Mouse (Mus musculus) testis, postnatal 14 days (tissue): ENCODE measurements around the gene Tenm2.

ENCODE experiments used
- DNase-seq: peaks from one replicate; pipeline ENCODE4 v3.0.0; 2021; ENCODE audit warnings: low spot score

Gene Tenm2

DNA sequence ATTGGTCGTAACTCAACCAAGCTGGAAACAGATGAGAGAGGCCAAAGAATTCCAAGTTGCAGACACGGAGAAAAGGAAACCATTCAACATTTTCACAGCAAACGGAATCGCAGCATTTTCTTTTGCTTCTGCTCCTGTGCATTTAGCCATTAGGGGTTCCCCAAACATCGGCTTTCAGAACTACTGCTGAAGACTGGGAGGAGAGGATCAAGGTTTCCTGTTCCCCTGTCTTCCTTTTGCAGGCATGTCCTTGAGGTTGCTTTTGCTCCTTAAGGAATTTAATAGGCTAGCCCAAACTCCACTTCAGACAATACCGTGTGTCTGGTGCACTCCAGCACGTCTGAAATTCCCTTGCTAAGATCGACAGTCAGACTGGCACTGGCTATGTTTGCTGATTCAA lies 541.0 kb downstream of the Tenm2 start:
- no peak for DNase-seq

DNA sequence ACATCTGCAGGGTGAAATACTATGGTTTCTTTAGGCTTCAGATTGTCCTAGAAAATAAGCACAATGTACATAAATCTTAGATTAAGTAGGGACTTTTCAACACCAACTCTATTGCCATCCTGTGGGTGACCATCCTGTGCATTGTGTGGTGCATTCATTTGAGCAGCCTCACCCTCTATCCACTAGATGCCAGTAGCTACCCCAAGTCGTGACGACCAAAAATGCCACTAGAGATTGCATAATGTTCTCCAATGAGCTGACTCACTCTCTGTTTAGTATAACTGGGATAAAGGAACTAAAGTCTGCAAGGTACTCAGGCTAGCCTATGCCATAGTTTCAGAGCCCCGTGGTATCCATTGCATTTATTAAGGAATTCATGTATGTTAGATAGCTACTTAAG lies 543.1 kb downstream of the Tenm2 start:
- no peak for DNase-seq

DNA sequence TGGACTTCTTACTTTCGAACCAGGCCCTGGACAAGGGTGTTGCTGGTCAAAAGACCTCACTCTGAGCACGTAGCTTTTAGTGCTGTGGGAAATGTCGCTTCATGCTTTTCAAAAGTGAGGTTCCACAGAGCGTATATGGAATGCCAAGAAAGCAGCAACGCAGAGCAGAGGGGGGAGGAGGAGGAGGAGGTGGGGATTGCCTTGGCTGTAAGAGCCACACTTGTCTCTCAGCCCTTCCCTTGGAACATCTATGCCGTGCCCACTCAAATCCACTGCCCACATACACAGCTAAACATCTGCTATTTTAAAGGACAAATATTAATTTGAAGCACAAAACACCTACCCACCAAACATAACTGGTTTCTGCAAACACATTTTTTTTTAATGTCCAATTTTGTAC lies 544.9 kb downstream of the Tenm2 start:
- DNase-seq, result no peak

DNA sequence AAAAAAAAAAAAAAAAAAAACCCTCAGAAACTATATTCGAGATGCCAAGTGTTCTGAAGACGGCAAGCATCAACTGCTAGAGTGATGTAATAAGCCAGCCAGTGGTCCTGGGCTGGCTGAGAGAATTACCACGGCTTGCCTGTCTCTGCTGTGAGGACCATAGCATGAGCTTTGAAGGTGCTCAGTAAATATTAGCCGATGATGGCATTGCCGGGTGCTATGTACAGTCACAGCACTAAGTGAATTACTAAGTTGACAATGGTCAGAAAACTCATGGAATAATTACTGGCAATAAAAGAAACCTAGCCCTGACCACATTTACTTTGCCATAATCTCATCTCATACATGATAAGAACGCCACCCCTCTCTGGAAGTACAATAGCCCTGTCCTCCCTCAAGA lies 549.5 kb downstream of the Tenm2 start:
- no peak for DNase-seq

DNA sequence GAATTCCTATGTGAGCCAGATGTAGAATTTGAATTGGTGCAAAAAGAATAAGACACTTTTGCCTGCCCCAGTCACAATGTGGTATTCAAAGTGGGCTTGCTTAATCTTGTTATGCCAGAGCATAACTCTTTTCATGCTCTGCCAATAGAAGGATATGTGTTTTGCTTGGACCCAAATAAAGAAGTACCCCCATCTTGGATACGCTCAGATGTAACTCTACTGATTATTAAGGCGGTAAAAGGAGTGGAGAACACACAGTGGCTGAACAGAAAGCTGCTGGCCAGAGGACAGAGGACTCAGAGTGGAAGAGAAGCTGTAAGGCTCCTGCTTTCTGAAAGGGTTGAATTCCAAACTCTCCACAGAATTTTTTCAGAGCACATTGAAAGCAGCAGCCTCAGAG lies 556.4 kb downstream of the Tenm2 start:
- DNase-seq, result no peak

DNA sequence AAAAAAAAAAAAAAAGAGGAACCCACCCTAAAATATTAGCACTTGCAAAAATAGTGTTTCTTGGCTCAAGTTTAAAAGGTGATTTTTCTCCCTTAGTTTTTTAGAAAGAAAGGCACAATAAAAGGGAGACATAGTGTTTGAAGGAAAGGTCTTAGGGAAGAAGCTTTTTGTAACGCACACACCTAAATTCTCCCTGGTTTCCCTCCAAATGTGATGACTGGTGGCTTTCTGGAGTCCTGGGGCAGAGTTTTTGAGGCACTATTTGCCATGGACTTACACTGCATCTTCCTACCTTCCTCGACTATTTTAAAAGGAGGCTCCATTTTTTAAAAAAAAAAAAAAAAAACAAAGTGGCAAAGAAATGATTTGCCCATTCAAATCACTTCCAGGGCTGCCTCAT lies 557.2 kb downstream of the Tenm2 start:
- no peak for DNase-seq

DNA sequence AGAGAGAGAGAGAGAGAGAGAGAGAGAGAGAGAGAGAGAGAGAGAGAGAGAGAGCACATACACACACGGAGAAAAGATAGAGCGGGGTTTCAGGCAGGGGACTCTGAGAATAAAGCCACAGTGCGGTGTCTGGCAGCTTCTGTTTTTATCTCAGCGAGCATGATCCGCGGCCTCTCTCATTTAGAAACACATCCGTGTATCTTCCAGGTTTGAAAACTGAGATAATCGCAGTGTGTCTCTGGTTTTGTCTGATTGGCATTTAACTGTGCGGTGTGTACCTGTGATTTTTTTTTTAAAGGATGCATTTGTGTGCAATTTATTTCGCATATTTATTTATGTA lies 557.7 kb downstream of the Tenm2 start:
- no peak for DNase-seq

DNA sequence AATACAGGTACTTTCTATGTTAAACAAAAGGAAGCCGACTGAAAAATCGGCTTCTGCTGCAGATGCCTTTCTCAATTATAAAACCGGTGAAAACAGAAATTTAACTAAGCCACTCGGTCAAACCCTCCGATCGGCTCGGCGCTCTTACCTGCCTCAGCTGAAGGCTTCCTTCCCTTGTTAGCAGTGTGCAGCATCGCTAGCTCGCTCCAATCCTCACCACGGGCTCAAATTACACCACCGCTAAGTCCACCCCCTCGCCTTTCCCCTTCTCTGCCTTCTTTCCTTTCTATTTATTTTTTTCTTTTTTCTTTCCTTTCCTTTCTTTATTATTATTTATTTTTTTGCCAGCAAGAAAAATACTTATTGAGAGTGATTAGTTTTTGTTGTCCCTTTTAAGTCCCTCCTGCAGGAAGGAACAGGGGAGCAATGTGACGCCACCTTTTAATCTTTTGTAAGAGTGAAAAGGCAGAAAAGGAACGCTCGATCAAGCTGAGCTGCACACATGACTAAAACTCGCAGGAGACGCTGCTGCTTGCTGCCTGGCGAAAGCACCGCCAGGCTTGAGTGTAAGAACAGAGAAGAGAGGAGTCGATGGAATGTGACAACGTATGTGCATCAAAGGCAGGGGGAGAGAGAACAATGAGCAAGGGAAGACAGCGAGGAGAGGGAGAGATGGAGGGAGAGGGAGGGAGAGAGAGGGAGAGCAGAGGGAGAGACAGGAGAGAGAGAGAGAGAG lies 558.3 kb downstream of the Tenm2 start:
- no peak for DNase-seq

DNA sequence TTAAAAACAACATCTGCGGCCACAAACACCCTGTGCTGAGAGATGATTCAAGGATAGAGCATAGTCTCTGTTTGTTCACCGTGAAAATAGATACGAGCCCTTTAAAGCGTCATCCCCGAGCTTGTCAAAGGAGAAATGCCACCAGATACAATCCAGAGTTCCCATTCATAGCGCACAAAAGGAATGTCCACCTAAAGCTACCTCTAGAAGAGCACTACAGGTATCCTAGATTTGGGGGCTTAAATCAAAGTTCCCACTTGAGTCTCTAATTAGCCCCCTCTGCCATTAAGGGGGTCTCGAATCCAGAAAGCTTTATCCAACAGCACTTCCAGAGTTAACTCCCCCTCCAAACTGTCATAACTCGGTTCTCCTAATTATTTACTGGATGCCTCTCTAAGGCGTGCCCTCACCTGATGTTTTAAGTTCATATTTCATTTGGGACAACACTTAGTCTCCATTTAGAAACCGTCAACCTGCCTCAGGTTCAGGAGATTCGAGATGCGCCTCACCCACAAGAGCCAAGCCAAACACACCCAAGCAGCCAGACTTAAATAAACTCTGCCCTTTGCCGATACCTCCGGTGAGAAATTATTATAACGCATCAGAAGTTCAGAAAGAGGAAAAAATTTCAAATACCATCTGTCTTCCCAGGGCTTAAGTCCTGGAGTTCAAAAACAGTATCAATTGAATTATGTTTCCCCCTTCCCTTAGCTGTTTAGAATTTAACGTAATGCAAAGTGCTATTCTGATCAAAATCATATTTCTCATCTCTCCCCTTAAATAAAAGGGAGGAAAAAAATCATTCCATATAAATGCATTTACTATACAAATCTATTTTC lies 559.1 kb downstream of the Tenm2 start:
- no peak for DNase-seq

DNA sequence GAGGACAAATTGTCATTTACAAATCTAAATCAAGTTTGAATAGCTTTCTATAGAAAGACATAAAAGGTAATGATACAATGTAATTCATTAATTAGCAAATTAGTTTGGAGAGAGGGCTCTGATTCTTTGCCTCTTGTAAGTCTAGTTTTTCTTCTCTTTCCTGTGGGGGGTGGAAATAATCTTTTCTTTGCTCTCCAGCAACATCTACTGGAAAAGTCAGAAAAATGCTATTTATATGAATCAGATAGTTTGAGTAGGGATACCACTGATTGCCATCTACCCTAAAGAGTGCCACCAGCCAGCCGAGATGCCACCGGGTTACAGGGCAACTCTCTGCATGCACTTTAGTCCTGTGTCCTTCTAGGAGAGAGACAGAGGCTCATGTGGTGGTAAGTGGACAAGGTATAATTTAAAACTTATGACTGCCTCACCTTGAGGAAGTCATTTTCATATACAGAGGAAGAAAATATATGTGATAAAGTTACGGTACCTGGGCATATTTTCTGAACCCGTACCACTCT lies 560.8 kb downstream of the Tenm2 start:
- DNase-seq, result no peak

DNA sequence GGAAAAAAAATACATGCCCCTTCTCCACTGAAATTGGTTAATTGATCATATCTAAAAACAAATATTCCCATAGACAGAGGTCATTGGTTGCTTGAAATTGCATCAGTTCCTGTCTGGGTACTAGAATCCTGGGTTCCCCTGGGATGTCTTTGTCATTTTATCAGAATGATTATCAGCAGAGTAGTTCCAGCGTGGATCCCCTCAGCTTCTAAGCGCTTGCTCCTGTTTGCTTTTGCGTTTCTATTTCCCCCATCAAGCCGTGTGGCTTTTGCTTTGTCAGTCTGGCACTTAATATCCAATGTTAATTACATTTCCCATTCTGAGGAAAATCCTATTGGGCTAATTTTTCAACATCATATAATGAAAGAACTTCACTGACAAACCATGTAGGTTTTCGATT lies 561.6 kb downstream of the Tenm2 start:
- no peak for DNase-seq

DNA sequence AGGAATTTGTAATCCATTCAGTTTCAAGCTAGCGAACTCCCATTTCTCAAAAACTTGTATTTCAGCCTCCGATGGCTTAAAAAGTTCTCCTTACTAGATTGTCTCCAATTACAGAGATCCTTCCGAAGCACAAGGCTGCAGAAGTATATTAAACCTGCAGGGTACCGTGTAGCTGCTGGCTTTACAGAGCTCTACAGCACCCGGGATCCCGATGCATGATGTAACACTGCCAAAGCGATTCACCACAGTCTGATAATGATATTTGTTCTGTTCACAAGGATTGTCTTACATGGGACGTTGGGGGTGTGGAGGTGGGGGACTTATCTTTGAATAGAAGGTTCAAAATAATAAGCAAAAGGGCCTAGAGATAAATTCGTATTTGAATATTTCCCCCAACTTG lies 564.6 kb downstream of the Tenm2 start:
- no peak for DNase-seq

DNA sequence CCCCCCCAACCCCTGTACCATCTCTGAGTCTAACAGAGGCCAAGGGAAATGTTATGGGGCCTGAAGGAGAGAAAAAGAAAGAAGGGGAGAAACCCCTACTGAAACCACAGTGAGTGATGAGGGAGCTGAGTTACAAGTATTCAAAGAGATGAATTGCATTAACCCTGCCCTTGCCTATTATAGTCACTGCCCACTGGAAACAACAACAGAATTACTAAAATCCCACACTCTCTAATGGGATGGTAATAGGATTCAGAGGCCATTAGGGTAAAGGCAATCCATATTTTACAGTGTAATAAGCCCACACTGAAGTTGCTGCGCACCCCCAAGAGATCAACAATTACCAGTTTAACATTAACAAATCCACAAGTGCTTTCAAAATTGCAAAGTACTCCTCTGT lies 571.7 kb downstream of the Tenm2 start:
- no peak for DNase-seq

DNA sequence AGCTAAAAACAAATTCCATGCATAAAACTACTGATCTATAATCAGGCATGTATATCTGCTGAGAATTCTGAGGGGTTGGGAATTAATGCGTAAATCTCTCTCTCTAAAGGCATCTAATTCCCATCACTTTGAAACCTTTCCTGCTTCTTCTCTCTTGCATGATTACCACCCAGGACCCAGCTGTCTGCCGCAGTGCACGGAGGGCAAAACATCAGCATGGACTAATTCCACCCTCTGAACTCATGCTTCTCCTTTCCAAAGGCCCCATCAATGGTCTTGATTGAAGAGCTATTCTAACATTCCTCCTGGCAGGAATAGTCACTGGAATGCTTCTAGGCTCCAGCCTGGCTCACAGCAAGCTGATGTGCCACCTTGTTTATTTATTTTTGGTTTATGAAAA lies 572.2 kb downstream of the Tenm2 start:
- DNase-seq, result no peak

DNA sequence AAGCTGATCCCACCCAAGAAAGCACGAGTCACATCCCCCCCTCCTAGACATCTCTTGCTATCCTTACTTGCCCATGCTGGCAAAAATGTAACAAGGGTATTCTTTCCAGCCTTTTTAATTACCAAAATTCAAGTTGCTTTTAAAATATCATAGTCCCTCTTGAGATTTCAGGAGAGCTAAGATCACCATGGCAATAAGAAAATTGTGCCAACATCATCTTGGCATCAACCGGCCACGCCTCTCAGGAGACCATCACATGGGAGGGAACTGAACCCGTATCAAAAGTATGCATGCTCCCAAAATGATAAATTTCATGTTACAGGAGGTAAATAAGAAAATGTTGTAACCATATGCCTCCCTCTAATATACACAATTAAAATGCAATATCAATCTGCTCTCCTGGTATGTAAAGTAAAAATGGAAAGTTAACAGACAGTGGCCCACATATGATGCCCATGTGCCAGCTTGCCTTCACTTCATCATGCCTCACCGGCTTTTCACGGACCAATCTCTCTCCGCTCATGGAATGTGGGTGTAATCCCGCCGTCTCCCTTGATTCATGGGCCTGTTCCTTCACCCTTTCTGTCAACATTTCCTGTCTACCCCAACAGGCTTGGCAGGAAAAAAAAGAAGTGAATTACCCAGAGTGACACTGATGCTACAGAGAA lies 582.0 kb downstream of the Tenm2 start:
- DNase-seq, result no peak

DNA sequence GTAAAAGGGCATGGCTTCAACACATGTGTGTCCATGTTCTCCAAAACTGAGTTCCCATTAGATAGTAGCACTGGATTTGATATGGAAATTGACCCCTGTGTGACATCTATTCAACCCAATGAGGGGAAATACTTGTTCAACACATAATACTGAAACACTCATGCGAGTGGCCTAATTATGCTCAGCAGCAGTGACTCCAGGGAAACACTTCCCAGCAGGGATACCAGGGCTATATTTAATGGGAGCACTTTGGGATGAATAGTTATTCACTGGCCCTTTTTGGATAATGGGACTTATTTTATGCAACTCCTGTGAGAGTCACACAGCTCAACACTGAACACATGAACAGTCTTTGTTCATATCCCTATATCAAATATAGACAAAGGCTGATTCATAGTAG lies 588.6 kb downstream of the Tenm2 start:
- no peak for DNase-seq

DNA sequence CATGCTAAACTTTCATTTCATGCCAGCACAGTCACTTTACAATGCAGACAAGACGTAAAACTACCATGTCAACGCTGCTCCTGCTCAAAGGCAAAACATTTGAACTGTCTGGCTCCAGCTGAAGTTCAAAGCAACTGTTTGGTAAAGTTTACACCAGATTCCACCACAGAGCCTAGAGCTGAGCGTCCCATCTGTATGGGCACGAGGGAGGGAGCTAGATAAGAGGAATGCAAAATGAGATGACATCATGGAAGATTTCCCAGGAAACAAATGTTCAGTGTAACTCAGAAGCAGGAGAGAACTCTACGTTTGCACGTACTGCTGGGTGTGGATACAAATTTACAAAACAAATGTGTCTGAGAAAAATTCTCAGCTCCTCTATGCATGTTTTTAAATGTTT lies 600.7 kb downstream of the Tenm2 start:
- no peak for DNase-seq

DNA sequence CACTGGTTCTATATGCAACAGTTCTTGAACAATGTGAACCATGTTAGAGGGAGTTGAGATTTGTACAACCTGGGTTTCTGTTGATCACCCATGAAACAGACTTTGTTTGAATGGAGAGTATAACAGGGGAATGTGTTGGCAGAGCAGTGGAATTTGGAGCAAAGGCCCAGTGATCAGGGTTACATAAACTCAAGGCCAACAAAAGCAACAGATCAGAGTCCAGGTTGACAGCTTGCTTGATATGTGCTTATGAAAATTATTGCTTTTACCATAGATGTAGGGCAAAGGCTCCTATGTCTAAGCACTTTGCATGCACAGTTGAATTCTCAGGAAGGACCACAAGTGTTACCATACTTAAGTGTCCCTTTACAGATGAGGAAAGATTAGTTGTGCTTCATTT lies 603.6 kb downstream of the Tenm2 start:
- DNase-seq, result no peak

DNA sequence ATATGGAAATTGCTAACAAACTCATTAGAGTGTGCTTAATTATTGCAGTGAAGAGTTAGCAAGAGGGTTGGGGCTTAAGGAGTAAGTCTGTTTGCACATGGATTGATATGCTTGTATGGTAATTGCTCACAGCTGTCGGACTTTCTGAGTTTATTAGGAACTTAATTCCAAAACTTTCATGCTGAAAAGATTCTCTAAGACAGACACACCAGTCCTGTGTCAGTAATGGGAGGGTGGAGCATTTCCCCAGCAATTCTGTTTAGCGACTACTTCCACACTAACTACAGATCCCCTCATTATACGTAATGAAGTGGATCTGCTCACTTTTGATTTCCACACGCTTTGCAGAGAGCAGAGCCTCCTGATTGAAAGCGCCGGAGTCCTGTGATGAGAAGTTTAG lies 622.0 kb downstream of the Tenm2 start:
- DNase-seq, result no peak

DNA sequence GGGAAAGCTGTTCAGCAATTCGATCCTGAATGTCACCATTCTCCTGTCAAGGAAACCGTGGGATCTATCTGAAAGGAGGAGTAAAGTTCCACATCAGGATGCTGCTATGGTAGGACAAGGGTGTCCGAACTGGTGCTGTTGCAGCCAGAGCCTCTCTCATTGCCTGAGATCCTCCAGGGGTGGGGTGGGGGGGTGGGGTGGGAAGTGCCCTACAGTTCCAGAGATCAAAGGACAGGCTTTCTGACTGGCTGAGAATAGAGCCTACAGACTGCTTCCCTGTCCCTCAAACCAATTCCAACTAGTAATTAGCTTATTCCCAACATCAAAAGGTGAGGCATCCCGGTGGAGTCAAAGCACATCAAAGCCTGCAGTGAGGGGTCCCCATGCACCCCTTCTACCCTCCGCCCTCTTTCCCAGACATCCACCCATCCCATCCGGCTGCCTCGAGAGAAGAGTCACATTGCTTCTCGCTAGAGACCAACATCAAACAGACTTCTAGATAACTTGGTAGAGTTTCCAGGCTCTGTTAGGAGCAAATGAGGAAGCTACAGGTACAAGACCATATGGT lies 630.9 kb downstream of the Tenm2 start:
- no peak for DNase-seq

DNA sequence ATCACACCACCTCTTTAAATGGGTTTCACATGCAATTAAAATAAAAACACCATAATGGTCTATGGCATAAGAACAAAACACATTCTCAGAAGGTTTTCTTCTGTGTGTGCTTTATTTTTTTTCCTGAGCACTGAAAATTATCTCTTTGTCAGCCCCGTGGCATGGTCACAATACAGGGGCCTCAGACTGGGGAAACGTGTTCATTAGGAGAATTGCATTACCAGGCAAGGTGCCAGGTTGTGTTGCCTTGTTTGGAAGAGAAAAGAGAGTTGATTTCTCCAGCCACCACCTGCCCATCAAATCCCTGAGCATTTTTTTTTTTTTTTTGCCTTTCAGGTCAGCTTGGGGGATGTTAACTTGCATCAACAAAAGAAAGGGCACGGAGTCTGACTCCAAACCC lies 631.5 kb downstream of the Tenm2 start:
- DNase-seq, result no peak

DNA sequence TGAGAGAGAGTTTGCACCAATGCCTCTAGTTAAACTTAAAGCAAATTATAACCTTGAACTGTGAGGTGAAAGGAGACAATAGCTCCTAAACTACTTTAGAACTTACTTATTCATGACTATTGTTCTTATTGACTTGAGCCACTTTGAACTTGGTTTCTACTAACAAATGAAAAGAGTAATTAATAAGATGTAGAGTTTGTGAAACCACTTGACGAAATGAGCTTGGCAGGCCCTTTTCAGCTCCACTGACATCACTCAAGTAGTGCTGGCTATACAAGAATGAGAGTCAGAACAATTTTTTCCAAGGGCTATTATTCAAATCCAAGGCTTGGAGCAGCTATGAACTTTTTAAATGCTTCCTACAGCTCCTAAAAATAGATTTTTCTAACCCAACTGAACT lies 643.3 kb downstream of the Tenm2 start:
- DNase-seq, result no peak

DNA sequence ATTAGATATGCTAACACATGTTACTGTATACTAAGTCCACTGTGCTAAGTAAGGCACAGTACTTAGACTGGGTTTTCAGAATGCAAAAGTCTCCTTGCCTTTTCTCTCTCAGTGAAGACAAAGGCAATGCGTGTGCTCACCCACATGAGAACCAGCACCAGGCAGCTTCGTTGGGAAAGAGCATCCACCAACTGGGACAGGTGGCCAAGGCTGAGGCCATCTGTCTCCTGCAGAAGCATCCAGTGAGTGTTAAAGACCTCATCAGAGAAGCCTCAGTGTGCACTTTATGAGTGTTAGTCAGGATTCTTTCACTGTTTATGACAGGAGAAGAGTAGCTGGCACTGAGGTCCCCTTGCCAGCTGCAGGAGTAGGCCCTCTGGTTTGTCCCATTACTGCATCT lies 669.6 kb downstream of the Tenm2 start:
- DNase-seq, result no peak
